Mouse (Mus musculus) lung, postnatal 0 days (tissue): Measurements from ENCODE around the gene Aco2. TPM values are rescaled to one million over a fixed set of nuclear protein-coding genes. Genes with fewer than 3 reads are reported as not detected.
A peak's percentile ranks its signal among the peaks of the same experiment; 100 is the strongest.

ENCODE experiments used
- ATAC-seq: fragments of 200-750 bp; cut with Nextera tagmentation; 2 replicates; pipeline ENCODE4 v1.8.0; 2017; ENCODE audit warnings: moderate library complexity
- DNase-seq: peaks from one replicate; pipeline ENCODE4 v3.0.0-alpha.2; 2016; ENCODE audit warnings: low spot score
- H3K27ac ChIP-seq: fragments of 300-500 bp; sonication (generic); 2 replicates; pipeline ENCODE4 v1.5.1; 2014; ENCODE audit warnings: antibody characterized with exemption, mild to moderate bottlenecking, low read length, mixed read lengths
- H3K27me3 ChIP-seq: fragments of 300-500 bp; sonication (generic); replicated peaks from 2 replicates; pipeline ENCODE4 v1.6.1; 2014; ENCODE audit warnings: low read length, mixed read lengths; ENCODE audit not compliant: insufficient read depth
- H3K36me3 ChIP-seq: fragments of 300-500 bp; sonication (generic); 2 replicates; pipeline ENCODE4 v1.6.1; 2014; ENCODE audit warnings: low read length, mixed read lengths; ENCODE audit not compliant: insufficient read depth
- H3K4me1 ChIP-seq: fragments of 300-500 bp; sonication (generic); 2 replicates; pipeline ENCODE4 v1.6.1; 2014; ENCODE audit warnings: antibody characterized with exemption, low read depth, low read length, mixed read lengths; ENCODE audit not compliant: insufficient read depth
- H3K4me2 ChIP-seq: fragments of 300-500 bp; sonication (generic); replicated peaks from 2 replicates; pipeline ENCODE4 v1.6.1; 2014; ENCODE audit warnings: low read depth, mild to moderate bottlenecking, low read length, moderate library complexity, mixed read lengths
- H3K4me3 ChIP-seq: fragments of 300-500 bp; sonication (generic); 2 replicates; pipeline ENCODE4 v1.5.1; 2014; ENCODE audit warnings: low read depth, low read length
- H3K9ac ChIP-seq: fragments of 300-500 bp; sonication (generic); replicated peaks from 2 replicates; pipeline ENCODE4 v1.6.1; 2014; ENCODE audit warnings: low read depth, mild to moderate bottlenecking
- H3K9me3 ChIP-seq: fragments of 300-500 bp; sonication (generic); 2 replicates; pipeline ENCODE4 v1.6.1; 2016; ENCODE audit warnings: low read length, mixed read lengths
- CTCF ChIP-seq: IDR thresholded peaks from 2 replicates; pipeline ENCODE4 v1.5.1; 2016; ENCODE audit warnings: antibody characterized with exemption, mild to moderate bottlenecking
- EP300 ChIP-seq: IDR thresholded peaks from 2 replicates; pipeline ENCODE4 v1.6.1; 2016; ENCODE audit warnings: antibody characterized with exemption, mild to moderate bottlenecking, control low read depth
- WGBS: fragments of 180-500 bp; shearing (Covaris S2); extraction: QIAGEN DNeasy Blood & Tissue Kit; methylation state at CpG from one replicate; pipeline ENCODE4 v1.1.7; 2014; 5-methylcytosine and 5-hydroxymethylcytosine counted together
- polyA plus RNA-seq: library from polyadenylated mRNA; unstranded; fragments of >200 nt; fragmentation: Nextera tagmentation; extraction: Ambion mirVana; gene quantifications from 2 replicates; pipeline ENCODE4 v1.2.1, GENCODE M21; 2015

Gene Aco2
- polyA plus RNA-seq, 1 experiment from 2014 or later, result 90.8 TPM

GRCm38 (mm10) chr15:81836124-81836821 lies 35.8 kb upstream of the Aco2 start:
- DNase-seq (peak; percentile 97), ATAC-seq (peak; percentile 79)
- no peaks in the 10 kb centered on the region for H3K27me3 ChIP-seq
- no peaks in the 10 kb centered on the region for H3K36me3 ChIP-seq
- peak; percentile 70 for TF ChIP-seq EP300
- peak; percentile 10; the same call in 1 of the 2 replicates for TF ChIP-seq CTCF
- 1% methylated on average over 31 of the region's 33 CpGs for WGBS
- peak overlapping the region; percentile 58 for H3K4me2 ChIP-seq
- H3K27ac ChIP-seq, result peak overlapping the region; percentile 68
- H3K9ac ChIP-seq, result peak overlapping the region; percentile 23; the same call in 1 of the 2 replicates
- peak overlapping the region; percentile 33 for H3K4me3 ChIP-seq
- no peaks in the 10 kb centered on the region for H3K9me3 ChIP-seq
- peaks cover 28% of the 10 kb centered on the region; the same call in 1 of the 2 replicates for H3K4me1 ChIP-seq

- Histone ChIP-seq H3K27ac (peak overlapping the region; percentile 68), H3K4me1 (peaks cover 28% of the 10 kb centered on the region; the same call in 1 of the 2 replicates), H3K9me3 (no peaks in the 10 kb centered on the region), H3K4me2 (peak overlapping the region; percentile 58), H3K36me3 (no peaks in the 10 kb centered on the region), H3K9ac (no peak overlapping the region), H3K4me3 (no peak overlapping the region), H3K27me3 (no peaks in the 10 kb centered on the region)
- TF ChIP-seq CTCF, result no peak
- DNase-seq (no peak), ATAC-seq (no peak)
- 58% methylated on average over 7 of the region's 7 CpGs for WGBS
Measured at GRCm38 (mm10) chr15:81836966-81837920, 34.9 kb upstream of the Aco2 start.

GRCm38 (mm10) chr15:81838554-81839235 lies 33.4 kb upstream of the Aco2 start:
- H3K4me1 ChIP-seq, result peaks cover 28% of the 10 kb centered on the region; the same call in 1 of the 2 replicates
- no peaks in the 10 kb centered on the region for H3K9me3 ChIP-seq
- H3K4me2 ChIP-seq, result no peak overlapping the region
- 49% methylated on average over 14 of the region's 14 CpGs for WGBS
- H3K27me3 ChIP-seq, result no peaks in the 10 kb centered on the region
- TF ChIP-seq CTCF (no peak), EP300 (peak; percentile 63; the same call in 1 of the 2 replicates)
- peak overlapping the region; percentile 88 for H3K27ac ChIP-seq
- no peak overlapping the region for H3K9ac ChIP-seq
- no peaks in the 10 kb centered on the region for H3K36me3 ChIP-seq
- ATAC-seq (peak; percentile 18), DNase-seq (peak; percentile 73)
- H3K4me3 ChIP-seq, result no peak overlapping the region

- TF ChIP-seq CTCF, result no peak
- TF ChIP-seq EP300, result peak; percentile 94
- no peaks in the 10 kb centered on the region for H3K9me3 ChIP-seq
- H3K4me2 ChIP-seq, result no peak overlapping the region
- DNase-seq (peak; percentile 96), ATAC-seq (peak; percentile 89)
- WGBS, result 24% methylated on average over 5 of the region's 5 CpGs
- peaks cover 28% of the 10 kb centered on the region; the same call in 1 of the 2 replicates for H3K4me1 ChIP-seq
- no peaks in the 10 kb centered on the region for H3K27me3 ChIP-seq
- H3K36me3 ChIP-seq, result no peaks in the 10 kb centered on the region
- no peak overlapping the region for H3K4me3 ChIP-seq
- peak overlapping the region; percentile 88 for H3K27ac ChIP-seq
- no peak overlapping the region; the same call in 1 of the 2 replicates for H3K9ac ChIP-seq
Measured at GRCm38 (mm10) chr15:81839634-81840033, 32.5 kb upstream of the Aco2 start.

DNA sequence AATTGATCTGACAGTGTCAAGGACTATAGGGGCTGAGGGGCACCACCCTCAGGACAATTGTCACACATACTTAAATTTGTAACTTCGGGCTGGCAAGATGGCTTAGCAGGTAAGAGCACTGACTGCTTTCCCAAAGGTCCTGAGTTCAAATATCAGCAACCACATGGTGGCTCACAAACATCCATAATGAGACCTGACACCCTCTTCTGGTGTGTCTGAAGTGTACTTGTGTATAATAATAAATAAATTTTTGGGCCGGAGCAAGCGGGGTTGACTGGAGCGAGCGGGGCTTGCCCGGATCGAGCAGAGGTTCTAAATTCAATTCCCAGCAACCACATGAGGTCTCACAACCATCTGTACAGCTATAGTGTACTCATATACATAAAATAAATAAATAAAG lies 31.8 kb upstream of the Aco2 start:
- WGBS, result 68% methylated on average over 7 of the region's 7 CpGs
- H3K27me3 ChIP-seq, result no peaks in the 10 kb centered on the region
- no peak overlapping the region for H3K4me3 ChIP-seq
- peak overlapping the region; percentile 88 for H3K27ac ChIP-seq
- H3K4me1 ChIP-seq, result peaks cover 28% of the 10 kb centered on the region; the same call in 1 of the 2 replicates
- H3K9ac ChIP-seq, result no peak overlapping the region; the same call in 1 of the 2 replicates
- TF ChIP-seq CTCF (no peak), EP300 (no peak)
- no peaks in the 10 kb centered on the region for H3K9me3 ChIP-seq
- H3K4me2 ChIP-seq, result no peak overlapping the region
- no peak for ATAC-seq
- DNase-seq, result no peak
- no peaks in the 10 kb centered on the region for H3K36me3 ChIP-seq
